Mouse (Mus musculus) spleen, adult 2 months (tissue): ENCODE data around the gene Cryba2. TPM values are rescaled to one million over a fixed set of nuclear protein-coding genes. Genes with fewer than 3 reads are reported as not detected.

Experiments used
- DNase-seq, 2 experiments: peaks; one replicate each; pipeline versions ENCODE4 v3.0.0 to v3.0.0-alpha.2; 2012 to 2021; ENCODE audit warnings: low spot score in 2 of 2, low read depth in 1 of 2
- H3K27ac ChIP-seq: fragments of 200-500 bp; 2 replicates; pipeline ENCODE4 v1.5.1; 2012; ENCODE audit warnings: low read length, inconsistent platforms; ENCODE audit not compliant: insufficient read depth
- H3K27me3 ChIP-seq: fragments of 200-500 bp; 2 replicates; pipeline ENCODE4 v1.6.1; 2012; ENCODE audit warnings: mild to moderate bottlenecking, moderate library complexity, low read length, inconsistent platforms; ENCODE audit not compliant: control insufficient read depth, insufficient read depth
- H3K36me3 ChIP-seq: fragments of 200-500 bp; 2 replicates; pipeline ENCODE4 v1.6.1; 2012; ENCODE audit warnings: mild to moderate bottlenecking, low read length, inconsistent platforms; ENCODE audit not compliant: control insufficient read depth, insufficient read depth
- H3K4me1 ChIP-seq: fragments of 200-500 bp; 2 replicates; pipeline ENCODE4 v1.6.1; 2011; ENCODE audit warnings: inconsistent platforms; ENCODE audit not compliant: control insufficient read depth, insufficient read depth, insufficient read length
- H3K4me3 ChIP-seq: fragments of 200-500 bp; 2 replicates; pipeline ENCODE4 v1.5.1; 2011; ENCODE audit warnings: mild to moderate bottlenecking, inconsistent platforms; ENCODE audit not compliant: insufficient read depth, insufficient read length; ENCODE audit errors: extremely low read depth
- CTCF ChIP-seq: fragments of 200-500 bp; IDR thresholded peaks from 2 replicates; pipeline ENCODE4 v1.5.1; 2011; ENCODE audit warnings: mild to moderate bottlenecking, inconsistent platforms; ENCODE audit not compliant: insufficient read depth, insufficient read length, insufficient replicate concordance; ENCODE audit errors: extremely low read depth
- POLR2A ChIP-seq: fragments of 200-500 bp; IDR thresholded peaks from 2 replicates; pipeline ENCODE4 v1.6.1; 2011; ENCODE audit warnings: low read depth, low read length, inconsistent platforms
- WGBS: fragments of 180-500 bp; shearing (Covaris S2); methylation state at CpG from one replicate; pipeline ENCODE4 v1.1.7; 2018; 5-methylcytosine and 5-hydroxymethylcytosine counted together
- polyA plus RNA-seq: library from polyadenylated mRNA; depleted of rRNA; stranded (reverse); fragments of >200 nt; gene quantifications from 2 replicates; pipeline ENCODE4 v1.2.3, GENCODE M21; 2012; rRNA removed

Cryba2 gene
- polyA plus RNA-seq, 1 experiment: not detected

DNA sequence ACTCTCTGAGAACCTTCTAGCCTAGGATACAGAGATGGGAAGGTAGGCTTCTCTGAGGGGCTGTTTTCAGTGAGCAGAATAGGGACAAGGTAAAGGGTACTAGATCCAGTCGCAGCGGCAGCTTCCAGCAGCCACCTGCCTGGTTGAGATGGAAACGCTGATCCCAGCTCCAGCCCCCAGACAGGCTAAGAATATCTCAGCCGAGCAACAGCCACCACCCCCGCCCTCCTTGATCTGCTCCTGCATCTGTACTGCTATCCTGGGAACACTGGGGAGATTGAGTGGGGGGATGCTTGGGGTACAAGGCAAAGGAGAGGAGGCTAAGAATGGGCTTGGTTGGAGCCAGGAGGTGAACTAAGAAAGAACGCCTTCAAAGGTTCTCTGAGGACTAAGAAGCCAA lies 42.7 kb downstream of the Cryba2 start:
- Histone ChIP-seq H3K4me1 (peaks cover 7% of the 10 kb centered on the region; the same call in 1 of the 2 replicates), H3K27ac (no peak overlapping the region), H3K36me3 (no peaks in the 10 kb centered on the region), H3K27me3 (peaks cover 9% of the 10 kb centered on the region), H3K4me3 (no peak overlapping the region)
- 25% methylated on average over 6 of the region's 6 CpGs for WGBS
- DNase-seq: no peak
- TF ChIP-seq CTCF (no peak), POLR2A (no peak)

DNA sequence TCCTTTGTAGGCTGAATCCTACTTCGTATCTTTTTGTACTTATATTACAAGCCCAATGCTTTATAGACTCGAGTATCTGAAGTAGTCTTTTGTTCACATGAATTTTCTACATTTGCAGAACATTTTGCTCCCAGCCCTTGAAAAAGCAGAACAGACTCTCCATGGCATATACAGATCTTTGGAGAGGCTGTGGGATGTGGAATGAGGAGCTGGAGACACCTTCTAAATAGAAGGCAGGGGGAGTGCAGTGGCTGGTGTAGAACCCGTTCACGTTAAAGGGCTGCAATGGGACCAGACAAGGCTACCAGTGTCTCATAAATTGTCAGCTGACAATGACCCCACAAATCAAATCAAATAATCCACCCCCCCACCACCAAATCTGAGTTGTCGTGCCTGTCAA lies 44.0 kb downstream of the Cryba2 start:
- TF ChIP-seq POLR2A (no peak), CTCF (no peak)
- Histone ChIP-seq H3K4me3 (no peak overlapping the region), H3K27me3 (no peaks in the 10 kb centered on the region; the same call in none of the 2 replicates), H3K27ac (no peak overlapping the region), H3K36me3 (no peaks in the 10 kb centered on the region), H3K4me1 (no peaks in the 10 kb centered on the region)
- 52% methylated on average over 5 of the region's 5 CpGs for WGBS
- DNase-seq: no peak

DNA sequence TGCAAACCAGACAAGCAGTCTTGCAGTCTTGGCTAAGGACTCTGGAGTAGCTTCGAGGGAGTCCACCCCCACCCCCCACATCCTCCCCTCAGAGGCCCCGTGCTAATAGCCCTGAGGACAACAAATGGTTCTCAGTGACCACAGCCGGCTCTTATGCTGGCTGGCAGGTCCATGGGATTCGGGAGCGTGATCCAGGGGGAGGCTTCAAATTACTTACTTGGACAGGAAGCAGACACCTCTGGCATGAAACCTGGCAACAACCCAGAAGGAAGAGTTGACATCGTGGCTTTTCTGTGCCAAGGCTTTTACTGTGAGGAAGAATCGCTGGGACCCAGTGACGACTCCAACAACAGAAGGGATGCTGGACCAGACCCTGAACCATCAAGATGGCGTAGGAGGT lies 46.6 kb downstream of the Cryba2 start:
- H3K27me3 ChIP-seq: no peaks in the 10 kb centered on the region; the same call in 1 of the 2 replicates
- no peak for DNase-seq
- no peak overlapping the region for H3K4me3 ChIP-seq
- no peak overlapping the region for H3K27ac ChIP-seq
- no peaks in the 10 kb centered on the region for H3K4me1 ChIP-seq
- TF ChIP-seq CTCF (no peak), POLR2A (no peak)
- H3K36me3 ChIP-seq: no peaks in the 10 kb centered on the region
- 33% methylated on average over 9 of the region's 9 CpGs for WGBS

- TF ChIP-seq POLR2A (no peak), CTCF (no peak)
- 74% methylated on average over 5 of the region's 5 CpGs for WGBS
- H3K27me3 ChIP-seq: no peaks in the 10 kb centered on the region
Observed at GRCm38 (mm10) chr1:74843090-74843489, 49.9 kb downstream of the Cryba2 start.

More at GRCm38 (mm10) chr1:74843090-74843489, 49.9 kb downstream of the Cryba2 start:
- Histone ChIP-seq H3K4me1 (no peaks in the 10 kb centered on the region), H3K27ac (no peak overlapping the region), H3K36me3 (no peaks in the 10 kb centered on the region), H3K4me3 (no peak overlapping the region)
- DNase-seq: no peak

Other genes starting within 250 kb of the Cryba2 start
- 10.4 and 13.4 TPM in 2 replicates for gene Ttll4, start 231.4 kb downstream of the Cryba2 start, polyA plus RNA-seq
- gene Cyp27a1, start 179.6 kb downstream of the Cryba2 start, polyA plus RNA-seq: 23.2 and 25.0 TPM in 2 replicates
- gene Prkag3, start 143.9 kb downstream of the Cryba2 start, polyA plus RNA-seq: 0.06 and 0.18 TPM in 2 replicates
- gene Wnt6, start 121.3 kb downstream of the Cryba2 start, polyA plus RNA-seq: 1.9 and 2.0 TPM in 2 replicates
- gene Wnt10a, start 101.6 kb downstream of the Cryba2 start, polyA plus RNA-seq: 3.1 and 3.2 TPM in 2 replicates
- not detected in 2 replicates for gene Cdk5r2, start 38.2 kb downstream of the Cryba2 start, polyA plus RNA-seq
- gene Fev, start 7.7 kb downstream of the Cryba2 start, polyA plus RNA-seq: 0.08 TPM in 1 of 2 replicates, not detected in the other
- not detected in 2 replicates for gene Cfap65, start 42.5 kb upstream of the Cryba2 start, polyA plus RNA-seq
- gene Ihh, start 58.5 kb upstream of the Cryba2 start, polyA plus RNA-seq: 0.18 and 0.26 TPM in 2 replicates
- gene Nhej1, start 232.1 kb upstream of the Cryba2 start, polyA plus RNA-seq: 1.3 TPM in 2 replicates
- 0.30 and 0.50 TPM in 2 replicates for gene Slc23a3, start 240.7 kb upstream of the Cryba2 start, polyA plus RNA-seq
- gene Cnppd1, start 249.6 kb upstream of the Cryba2 start, polyA plus RNA-seq: 59.3 and 71.7 TPM in 2 replicates
- 88.2 and 101 TPM in 2 replicates for gene Retreg2, start 249.6 kb upstream of the Cryba2 start, polyA plus RNA-seq